Mouse (Mus musculus): Measurements from ENCODE around the gene Bmpr1b. TPM values are rescaled to one million over a fixed set of nuclear protein-coding genes. Genes with fewer than 3 reads are reported as not detected.

The Bmpr1b gene
- 2.3 and 2.7 TPM in 2 replicates for polyA plus RNA-seq (2015; fragmentation: Nextera tagmentation; extraction: Ambion mirVana)

GRCm38 (mm10) chr3:142168863-142169521 lies at the start of gene Bmpr1b:
Bmpr1b (minus strand) TSS chr3:142169425.

Other genes with a start within 250 kb of the Bmpr1b start
- gene Pdlim5, start 226.3 kb upstream of the Bmpr1b start, polyA plus RNA-seq (2015; fragmentation: Nextera tagmentation; extraction: Ambion mirVana) = 51.2 and 74.0 TPM in 2 replicates